Mouse (Mus musculus) olfactory bulb, adult 2 months (tissue): ENCODE results near the gene Ccdc65.

Experiments
- CTCF ChIP-seq: fragments of 200-500 bp; IDR thresholded peaks from 2 replicates; pipeline ENCODE4 v1.5.1; 2012; ENCODE audit warnings: low read depth, mild to moderate bottlenecking, low read length, moderate library complexity; ENCODE audit not compliant: insufficient read depth
- POLR2A ChIP-seq: fragments of 200-500 bp; IDR thresholded peaks from 2 replicates; pipeline ENCODE4 v1.6.1; 2012; ENCODE audit warnings: mild to moderate bottlenecking, low read depth, low read length, moderate library complexity; ENCODE audit not compliant: insufficient read depth

GRCm38 (mm10) chr15:98749093-98749492 lies 41.1 kb downstream of the Ccdc65 start:
- TF ChIP-seq CTCF (no peak), POLR2A (no peak)
